Mouse (Mus musculus) heart, embryonic 10.5 days (tissue): ENCODE results near the gene Cd8b1. TPM values are rescaled to one million over a fixed set of nuclear protein-coding genes. Genes with fewer than 3 reads are reported as not detected.
A peak's percentile ranks its signal among the peaks of the same experiment; 100 is the strongest.
"Not testable (repeated sequence)": the region's sequence is repeated elsewhere in the genome, so short reads cannot be mapped to it uniquely, and the experiment has no call there.

Experiments used
- DNase-seq: peaks from one replicate; pipeline ENCODE4 v3.0.0-alpha.2; 2017; ENCODE audit warnings: low spot score
- H3K27ac ChIP-seq: fragments of 300-500 bp; sonication (generic); 2 replicates; pipeline ENCODE4 v1.5.1; 2016; ENCODE audit warnings: mild to moderate bottlenecking
- H3K27me3 ChIP-seq: fragments of 300-500 bp; sonication (generic); 2 replicates; pipeline ENCODE4 v1.6.1; 2016; ENCODE audit warnings: mild to moderate bottlenecking; ENCODE audit not compliant: poor library complexity, insufficient read depth, severe bottlenecking
- H3K36me3 ChIP-seq: fragments of 300-500 bp; sonication (generic); 2 replicates; pipeline ENCODE4 v1.6.1; 2016; ENCODE audit warnings: mild to moderate bottlenecking, moderate library complexity
- H3K4me1 ChIP-seq: fragments of 300-500 bp; sonication (generic); 2 replicates; pipeline ENCODE4 v1.6.1; 2016; ENCODE audit warnings: mild to moderate bottlenecking
- H3K4me3 ChIP-seq: fragments of 300-500 bp; sonication (generic); 2 replicates; pipeline ENCODE4 v1.5.1; 2016; ENCODE audit warnings: mild to moderate bottlenecking, moderate library complexity
- H3K9me3 ChIP-seq: fragments of 300-500 bp; sonication (generic); 2 replicates; pipeline ENCODE4 v1.6.1; 2016; ENCODE audit warnings: mild to moderate bottlenecking, moderate library complexity
- WGBS: fragments of 180-500 bp; shearing (Covaris S2); methylation state at CpG from one replicate; pipeline ENCODE4 v1.1.7; 2016; 5-methylcytosine and 5-hydroxymethylcytosine counted together
- polyA plus RNA-seq: library from polyadenylated mRNA; unstranded; fragments of >200 nt; fragmentation: Nextera tagmentation; extraction: Ambion mirVana; gene quantifications from 2 replicates; pipeline ENCODE4 v1.2.1, GENCODE M21; 2016

Cd8b1 gene
- polyA plus RNA-seq, 1 experiment from 2014 or later = not detected

DNA sequence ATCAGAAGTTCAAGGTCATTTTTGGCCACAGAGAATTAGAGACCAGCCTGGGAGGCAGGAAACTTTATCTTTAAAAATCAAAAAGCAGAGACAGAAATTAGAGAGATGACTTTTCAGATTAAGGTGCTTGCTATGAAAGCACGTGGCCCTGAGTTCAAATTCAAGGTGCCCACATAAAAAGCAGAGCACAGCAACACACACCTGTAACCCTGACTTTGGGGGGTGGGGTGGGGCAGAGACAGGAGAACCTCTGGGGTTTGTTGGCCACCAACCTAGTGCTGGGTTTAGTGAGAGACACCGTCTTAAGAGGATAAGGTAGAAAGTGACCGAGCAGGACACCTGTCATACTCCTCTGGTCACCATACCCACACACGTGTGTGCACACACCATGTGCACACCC is 8.9 kb downstream of the Cd8b1 start:
- DNase-seq, H3K27me3 ChIP-seq, H3K9me3 ChIP-seq, H3K4me1 ChIP-seq, H3K4me3 ChIP-seq, H3K36me3 ChIP-seq, H3K27ac ChIP-seq: not testable (repeated sequence)
- WGBS = 92% methylated on average over 2 of the region's 4 CpGs

DNA sequence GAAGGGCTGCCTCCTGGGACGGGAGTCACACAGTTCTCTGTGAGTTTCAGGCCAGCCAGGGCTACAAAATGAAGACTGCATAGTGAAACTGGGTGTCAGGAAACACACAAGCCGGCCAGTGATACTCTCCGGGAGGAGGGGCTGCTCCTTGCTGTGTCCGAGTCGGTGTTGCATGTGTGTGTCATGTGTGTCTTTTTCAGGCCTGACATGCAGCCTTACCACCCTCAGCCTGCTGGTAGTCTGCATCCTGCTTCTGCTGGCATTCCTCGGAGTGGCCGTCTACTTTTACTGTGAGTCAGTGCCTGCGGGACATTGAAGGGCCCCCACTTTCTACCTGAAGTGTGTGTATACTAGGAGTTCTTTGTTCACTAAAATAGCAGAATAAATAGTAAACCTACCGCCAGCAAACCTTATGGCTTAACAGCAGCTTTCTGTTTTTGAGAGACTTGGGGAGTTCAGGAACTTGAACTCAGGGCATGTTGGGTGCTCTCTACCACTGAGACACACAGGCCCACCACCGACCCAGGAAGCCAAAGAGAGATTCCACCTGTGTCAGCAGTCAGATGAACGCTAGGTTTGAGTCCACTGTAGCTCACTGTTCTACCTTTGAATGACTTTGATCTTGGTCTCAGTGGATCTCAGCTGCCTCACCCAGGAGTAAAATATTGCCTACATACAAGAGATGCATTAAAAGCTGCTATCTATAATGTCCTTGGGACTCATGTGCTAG is 9.8 kb downstream of the Cd8b1 start:
- 81% methylated on average over 11 of the region's 11 CpGs for WGBS
- Histone ChIP-seq H3K36me3 (no peaks in the 10 kb centered on the region), H3K4me3 (no peak overlapping the region), H3K27me3 (no peaks in the 10 kb centered on the region), H3K27ac (no peak overlapping the region), H3K4me1 (no peaks in the 10 kb centered on the region), H3K9me3 (no peaks in the 10 kb centered on the region)
- DNase-seq = peak; percentile 56

DNA sequence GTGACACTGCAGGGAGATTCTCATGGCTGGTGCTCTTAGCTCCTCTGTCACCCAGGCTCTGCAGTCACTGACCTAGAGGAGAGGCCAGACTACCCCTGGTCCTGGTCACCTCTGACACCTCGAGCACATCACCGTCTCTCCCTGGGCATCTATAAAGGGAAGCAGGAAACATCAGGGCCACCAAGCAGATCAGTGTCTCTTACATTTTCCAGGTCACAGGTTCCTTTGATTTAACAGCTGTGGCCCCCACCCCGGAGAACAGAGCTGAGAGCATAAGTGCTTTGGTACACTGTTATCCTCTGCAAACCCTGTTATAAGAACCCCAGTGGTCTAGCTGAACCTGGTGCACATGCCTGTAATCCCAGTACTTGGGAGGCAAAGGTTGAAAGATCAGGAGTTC is 10.4 kb downstream of the Cd8b1 start:
- H3K27ac ChIP-seq = no peak overlapping the region
- H3K36me3 ChIP-seq = no peaks in the 10 kb centered on the region
- DNase-seq = no peak
- no peaks in the 10 kb centered on the region for H3K27me3 ChIP-seq
- WGBS = 73% methylated on average over 3 of the region's 3 CpGs
- no peaks in the 10 kb centered on the region for H3K9me3 ChIP-seq
- H3K4me3 ChIP-seq = no peak overlapping the region
- no peaks in the 10 kb centered on the region for H3K4me1 ChIP-seq

DNA sequence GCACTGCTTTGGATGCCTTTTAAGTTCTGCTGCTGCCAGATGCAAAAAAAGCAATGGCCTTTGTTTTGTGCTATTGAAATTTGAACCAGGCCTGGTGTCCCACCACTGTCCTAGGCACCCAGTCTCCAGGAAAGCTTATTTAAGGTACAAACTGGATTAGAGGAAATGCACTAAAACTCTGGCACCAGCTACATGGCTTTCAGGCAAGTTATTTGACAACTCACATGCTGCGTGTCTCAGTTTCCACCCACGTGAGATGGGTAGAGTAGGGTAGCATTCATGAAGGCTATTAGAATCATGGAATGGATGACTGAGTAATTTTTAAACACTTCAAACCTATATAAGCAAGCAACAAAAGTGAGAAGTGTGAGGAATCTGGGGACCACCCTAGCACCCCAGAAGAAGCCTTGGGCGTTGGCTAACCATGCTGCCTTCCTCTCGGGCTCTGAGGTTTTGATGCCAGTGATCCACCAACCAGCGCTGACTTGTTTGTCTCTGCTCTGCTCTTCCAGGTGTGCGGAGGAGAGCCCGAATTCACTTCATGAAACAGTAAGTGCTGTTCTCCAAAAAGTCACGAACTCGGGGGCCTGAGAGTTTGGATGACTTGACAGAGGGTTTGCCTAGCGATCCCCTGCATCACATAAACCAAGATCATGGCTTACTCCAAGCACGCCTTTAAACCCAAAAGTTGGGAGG is 11.1 kb downstream of the Cd8b1 start:
- DNase-seq = no peak
- 89% methylated on average over 11 of the region's 11 CpGs for WGBS
- H3K27ac ChIP-seq = no peak overlapping the region

DNA sequence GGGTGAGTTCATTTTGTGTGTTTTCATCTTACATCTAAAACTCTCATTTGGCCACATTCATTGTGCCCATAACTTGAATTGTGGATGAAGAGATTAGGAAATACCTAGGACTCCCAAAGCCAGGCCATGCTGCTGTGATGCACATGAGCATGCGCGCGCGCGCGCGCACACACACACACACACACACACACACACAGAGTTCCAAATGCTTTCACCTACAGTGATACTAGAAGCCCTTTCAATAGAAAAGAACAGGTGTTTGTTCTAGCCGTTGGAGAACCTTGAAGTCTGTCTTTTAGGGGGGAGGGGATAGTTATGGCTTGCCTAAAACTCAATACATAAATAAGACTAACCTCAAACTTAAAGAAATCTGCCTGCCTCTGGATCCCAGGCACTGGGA is 15.1 kb downstream of the Cd8b1 start:
- 96% methylated on average over 8 of the region's 8 CpGs for WGBS
- Histone ChIP-seq H3K36me3 (no peaks in the 10 kb centered on the region), H3K27ac (no peak overlapping the region), H3K27me3 (no peaks in the 10 kb centered on the region; the same call in 1 of the 2 replicates), H3K4me1 (no peaks in the 10 kb centered on the region), H3K4me3 (no peak overlapping the region), H3K9me3 (no peaks in the 10 kb centered on the region)
- peak; percentile 48 for DNase-seq

More for the DNA sequence above, 11.1 kb downstream of the Cd8b1 start:
- Histone ChIP-seq H3K27me3 (no peaks in the 10 kb centered on the region), H3K9me3 (no peaks in the 10 kb centered on the region), H3K4me1 (no peaks in the 10 kb centered on the region), H3K36me3 (no peaks in the 10 kb centered on the region), H3K4me3 (no peak overlapping the region)

DNA sequence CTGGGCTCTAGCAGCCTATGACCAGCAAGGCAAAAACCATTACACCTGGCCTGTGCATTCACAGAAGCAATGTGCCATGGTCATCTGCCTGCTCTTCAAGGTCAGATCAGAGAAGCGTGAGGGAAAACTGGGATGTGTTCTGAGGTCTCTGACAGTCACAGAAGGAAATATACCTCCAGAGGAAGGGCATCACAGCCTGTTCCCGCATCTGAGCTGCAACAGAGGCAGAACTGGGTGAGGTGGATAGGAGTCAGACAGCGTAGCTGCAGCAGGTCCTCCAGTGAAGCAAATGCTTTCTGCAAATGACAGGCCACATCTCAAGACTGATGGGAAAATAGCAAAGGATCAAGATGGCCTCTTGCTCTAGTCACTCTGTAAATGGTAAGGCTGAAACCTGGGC is 16.4 kb downstream of the Cd8b1 start:
- H3K36me3 ChIP-seq = no peaks in the 10 kb centered on the region
- WGBS = 67% methylated on average over 3 of the region's 3 CpGs
- H3K27me3 ChIP-seq = no peaks in the 10 kb centered on the region; the same call in 1 of the 2 replicates
- no peak overlapping the region for H3K4me3 ChIP-seq
- no peak for DNase-seq
- no peak overlapping the region for H3K27ac ChIP-seq
- H3K4me1 ChIP-seq = no peaks in the 10 kb centered on the region
- H3K9me3 ChIP-seq = no peaks in the 10 kb centered on the region

DNA sequence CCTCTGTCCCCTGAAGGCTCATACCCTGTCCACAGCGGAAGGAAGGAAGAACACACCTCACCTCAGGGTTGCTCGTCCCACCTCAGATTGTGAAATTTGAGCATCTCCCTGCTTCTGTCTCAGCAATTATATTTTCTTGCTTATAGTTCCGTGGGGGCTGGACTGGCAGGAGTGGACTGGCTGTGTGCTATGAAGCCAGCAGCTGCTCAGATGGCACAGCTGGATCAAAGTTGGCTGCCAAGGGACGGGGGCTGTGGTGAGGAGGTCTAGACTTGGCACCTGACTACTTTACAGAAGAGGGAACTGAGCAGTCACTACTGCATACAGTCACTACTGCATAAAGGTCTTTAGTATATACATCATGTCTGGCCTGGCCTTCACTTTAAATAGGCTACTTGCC is 16.8 kb downstream of the Cd8b1 start:
- no peaks in the 10 kb centered on the region for H3K9me3 ChIP-seq
- WGBS = 80% methylated on average over 4 of the region's 4 CpGs

DNA sequence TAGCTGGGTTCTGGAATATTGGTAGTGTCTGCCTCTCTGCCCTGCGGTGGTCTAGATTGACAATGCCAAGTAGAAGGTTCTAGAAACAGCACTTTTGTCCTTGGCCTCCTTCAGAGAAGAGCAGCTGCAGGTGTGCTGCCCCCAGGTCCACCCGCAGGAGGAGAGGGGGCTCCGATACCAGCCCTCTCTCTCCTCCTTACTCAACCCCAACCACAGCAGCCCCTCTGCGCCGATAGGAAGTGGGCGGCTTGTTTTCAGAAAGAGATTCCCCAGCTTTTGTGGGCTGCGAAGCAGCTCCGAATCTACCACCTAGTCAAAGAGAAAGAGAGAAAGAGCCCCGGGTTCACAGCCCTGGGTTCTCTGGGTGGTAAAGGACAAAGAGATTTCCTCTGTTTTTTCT is 18.6 kb downstream of the Cd8b1 start:
- Histone ChIP-seq H3K27me3 (no peaks in the 10 kb centered on the region; the same call in 1 of the 2 replicates), H3K9me3 (no peaks in the 10 kb centered on the region), H3K4me1 (no peaks in the 10 kb centered on the region), H3K27ac (no peak overlapping the region), H3K36me3 (no peaks in the 10 kb centered on the region), H3K4me3 (no peak overlapping the region)
- DNase-seq = no peak
- 86% methylated on average over 9 of the region's 9 CpGs for WGBS

More for the DNA sequence above, 16.8 kb downstream of the Cd8b1 start:
- H3K4me3 ChIP-seq = no peak overlapping the region
- H3K36me3 ChIP-seq = no peaks in the 10 kb centered on the region
- no peak overlapping the region for H3K27ac ChIP-seq
- H3K27me3 ChIP-seq = no peaks in the 10 kb centered on the region; the same call in 1 of the 2 replicates
- no peak for DNase-seq
- H3K4me1 ChIP-seq = no peaks in the 10 kb centered on the region

DNA sequence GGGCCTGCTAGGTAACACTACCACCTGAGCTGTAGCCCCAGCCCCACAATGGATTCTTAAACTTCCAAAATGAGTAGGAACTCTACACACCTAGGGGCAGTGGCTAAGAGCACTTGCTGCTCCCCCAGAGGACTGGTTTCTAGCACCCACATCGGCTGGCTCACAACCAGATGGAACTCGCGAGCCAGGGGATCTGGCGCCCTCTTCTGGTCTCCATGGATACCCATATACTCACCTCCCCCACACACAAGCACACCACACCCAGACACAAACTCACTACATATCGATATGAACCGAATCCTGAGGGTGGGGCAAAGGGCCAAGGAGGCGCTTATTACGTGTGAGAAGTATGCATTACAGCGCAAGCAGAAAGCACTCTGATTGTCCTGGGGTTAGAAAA is 25.4 kb downstream of the Cd8b1 start:
- 91% methylated on average over 9 of the region's 9 CpGs for WGBS
- H3K4me3 ChIP-seq = no peak overlapping the region
- H3K9me3 ChIP-seq = peaks cover 4% of the 10 kb centered on the region; the same call in 1 of the 2 replicates
- no peaks in the 10 kb centered on the region for H3K4me1 ChIP-seq
- no peaks in the 10 kb centered on the region for H3K27me3 ChIP-seq
- no peak overlapping the region for H3K27ac ChIP-seq
- no peaks in the 10 kb centered on the region for H3K36me3 ChIP-seq
- DNase-seq = no peak

DNA sequence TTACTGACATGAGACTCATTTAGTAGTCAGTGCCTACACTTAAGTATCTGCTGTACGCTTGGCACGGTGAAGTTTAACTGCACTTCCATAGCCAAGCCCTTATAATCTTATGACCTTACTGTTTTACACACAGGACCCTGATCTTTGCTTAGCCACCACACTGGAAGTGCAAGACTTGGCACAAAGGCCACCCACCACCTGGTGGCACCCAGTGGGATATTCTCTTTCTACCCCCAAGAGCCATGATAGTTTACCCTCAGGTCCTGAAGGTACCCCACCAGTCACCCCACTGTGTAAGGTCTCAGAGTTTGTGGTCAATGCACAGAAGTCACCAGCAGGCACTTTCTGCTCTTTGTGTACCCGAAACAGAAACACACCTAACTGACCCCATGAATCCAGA is 28.6 kb downstream of the Cd8b1 start:
- Histone ChIP-seq H3K27ac (no peak overlapping the region), H3K4me1 (no peaks in the 10 kb centered on the region), H3K9me3 (peaks cover 4% of the 10 kb centered on the region; the same call in 1 of the 2 replicates), H3K36me3 (no peaks in the 10 kb centered on the region), H3K4me3 (no peak overlapping the region), H3K27me3 (no peaks in the 10 kb centered on the region)
- WGBS = 91% methylated on average over 3 of the region's 3 CpGs
- DNase-seq = no peak

DNA sequence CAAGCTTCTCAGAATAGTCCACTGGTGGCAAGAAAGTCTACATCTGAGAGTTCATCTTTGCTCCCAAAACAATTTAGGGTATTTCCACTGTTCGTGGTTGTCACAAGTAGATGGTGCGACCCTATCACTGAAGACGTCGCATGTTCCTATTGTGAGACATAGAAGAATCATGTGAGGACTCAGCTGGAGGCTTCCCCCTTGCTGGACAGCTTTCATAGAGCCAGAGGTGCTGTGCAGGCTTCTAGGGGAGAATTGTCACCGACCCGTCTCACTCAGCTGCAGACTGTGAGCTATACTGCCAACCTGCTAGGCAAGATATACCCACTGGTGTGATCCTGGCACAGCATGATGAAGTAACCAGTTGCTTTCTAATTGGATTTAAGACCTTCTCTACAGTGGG is 29.6 kb downstream of the Cd8b1 start:
- Histone ChIP-seq H3K4me1 (no peaks in the 10 kb centered on the region), H3K4me3 (no peak overlapping the region), H3K27me3 (no peaks in the 10 kb centered on the region), H3K36me3 (no peaks in the 10 kb centered on the region), H3K9me3 (peaks cover 4% of the 10 kb centered on the region; the same call in 1 of the 2 replicates), H3K27ac (no peak overlapping the region)
- no peak for DNase-seq
- WGBS = 90% methylated on average over 6 of the region's 6 CpGs

DNA sequence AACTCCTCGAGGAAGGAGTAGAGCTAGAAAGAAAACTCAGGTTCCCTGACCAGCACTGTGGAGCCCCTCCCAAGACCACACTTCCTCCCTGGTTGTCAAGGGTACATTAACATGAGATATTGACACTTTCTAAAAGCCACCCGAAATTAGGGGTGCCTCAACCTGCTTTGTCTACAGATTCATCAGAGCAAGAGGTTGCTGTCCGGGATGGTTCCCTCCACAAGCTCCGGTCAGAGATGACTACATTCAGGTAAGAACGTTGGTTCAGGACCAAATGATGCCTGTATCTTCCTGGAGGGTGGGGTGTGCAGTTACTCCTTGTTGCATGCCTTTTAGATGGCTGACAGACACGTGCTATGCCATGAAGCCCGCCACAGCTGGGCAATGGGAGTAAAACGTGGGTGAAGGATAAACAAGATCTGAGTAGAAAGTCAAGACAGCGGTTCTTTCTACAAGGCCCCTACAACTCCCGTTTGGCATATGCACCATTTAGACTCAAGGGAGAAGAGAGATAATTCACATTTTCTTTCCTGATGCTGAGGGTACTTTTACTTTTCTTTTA is 30.4 kb downstream of the Cd8b1 start:
- DNase-seq = no peak
- no peak overlapping the region for H3K4me3 ChIP-seq
- no peaks in the 10 kb centered on the region for H3K4me1 ChIP-seq
- peaks cover 1% of the 10 kb centered on the region; the same call in 1 of the 2 replicates for H3K9me3 ChIP-seq
- H3K27ac ChIP-seq = no peak overlapping the region
- no peaks in the 10 kb centered on the region for H3K36me3 ChIP-seq
- H3K27me3 ChIP-seq = no peaks in the 10 kb centered on the region
- WGBS = 82% methylated on average over 10 of the region's 10 CpGs

DNA sequence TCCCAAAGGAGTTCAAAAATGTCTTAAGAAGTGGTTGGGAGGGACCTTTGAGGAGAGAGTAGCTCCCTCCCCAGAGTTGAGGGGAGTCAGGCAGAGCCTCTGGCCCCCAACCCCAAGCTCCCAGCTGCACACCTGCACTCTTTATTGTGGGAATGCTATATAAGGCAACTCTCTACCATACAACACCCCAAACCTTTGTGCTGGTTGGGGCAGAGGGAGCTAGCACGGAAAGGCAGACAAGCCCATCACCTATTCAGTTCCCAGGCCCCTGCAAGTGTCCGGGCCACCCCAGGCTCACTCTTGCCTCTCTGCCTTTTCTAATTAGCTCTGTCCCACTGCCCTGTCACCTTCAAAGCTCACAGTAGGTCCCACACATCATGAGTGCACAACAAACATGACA is 31.1 kb downstream of the Cd8b1 start:
- H3K27me3 ChIP-seq = no peaks in the 10 kb centered on the region
- H3K9me3 ChIP-seq = no peaks in the 10 kb centered on the region
- H3K4me3 ChIP-seq = no peak overlapping the region
- WGBS = 82% methylated on average over 2 of the region's 2 CpGs
- no peaks in the 10 kb centered on the region for H3K36me3 ChIP-seq
- no peak for DNase-seq
- no peaks in the 10 kb centered on the region for H3K4me1 ChIP-seq
- no peak overlapping the region for H3K27ac ChIP-seq
